Mouse (Mus musculus): ENCODE measurements around the gene Oas2.

Gene Oas2

GRCm38 (mm10) chr5:120696057-120696743, 53.5 kb downstream of the Oas2 start:
- DNase-seq (ENCODE audit: low read depth): no peak

GRCm38 (mm10) chr5:120694695-120695074, 55.0 kb downstream of the Oas2 start:
- DNase-seq (ENCODE audit: low read depth): no peak

GRCm38 (mm10) chr5:120693931-120694694, 55.5 kb downstream of the Oas2 start:
- DNase-seq (ENCODE audit: low read depth): no peak

- no peak for DNase-seq (ENCODE audit: low read depth)
These were observed 57.6 kb downstream of the Oas2 start for GRCm38 (mm10) chr5:120692034-120692433.

GRCm38 (mm10) chr5:120690417-120690816, 59.2 kb downstream of the Oas2 start:
- no peak for DNase-seq (ENCODE audit: low read depth)

- DNase-seq (ENCODE audit: low read depth): no peak
These were observed 61.2 kb downstream of the Oas2 start for GRCm38 (mm10) chr5:120688434-120688833.

- DNase-seq (ENCODE audit: low read depth): no peak
These were observed 61.8 kb downstream of the Oas2 start for GRCm38 (mm10) chr5:120687897-120688296.

- DNase-seq (ENCODE audit: low read depth): no peak
These were observed 62.2 kb downstream of the Oas2 start for GRCm38 (mm10) chr5:120687484-120687851.

GRCm38 (mm10) chr5:120686749-120687483, 62.7 kb downstream of the Oas2 start:
- no peak for DNase-seq (ENCODE audit: low read depth)

GRCm38 (mm10) chr5:120685678-120686077, 64.0 kb downstream of the Oas2 start:
- no peak for DNase-seq (ENCODE audit: low read depth)

- no peak for DNase-seq (ENCODE audit: low read depth)
These were observed 66.5 kb downstream of the Oas2 start for GRCm38 (mm10) chr5:120682982-120683771.

- DNase-seq (ENCODE audit: low read depth): no peak
These were observed 68.7 kb downstream of the Oas2 start for GRCm38 (mm10) chr5:120680918-120681317.
